12 mouse cellular contexts compared by ENCODE assay signal in genomic region chr1:118689830-118690229, GRCm38 (mm10).
DNase-seq lines count a peak whose midpoint lies in the region; ATAC-seq and TF ChIP-seq lines count a peak whose summit lies in the region.
"Had no signal": no experiment of that assay in that cellular context is flagged by ENCODE, and none has a peak within 500 bp of the region (broad histone marks: within the 10 kb centered on the region; RNA-seq: fewer than 3 reads in every experiment).

No protein-coding gene starts in this region.

- no peak overlapping the region for H3K4me3 ChIP-seq in heart, postnatal 0 days (ENCODE audit: low read depth, low read length)
- no peak overlapping the region for H3K4me3 ChIP-seq in intestine, embryonic 15.5 days (replicated peaks)
- H3K4me3 ChIP-seq: hindbrain, embryonic 15.5 days; midbrain, embryonic 10.5 days had no signal

- no peak for TF ChIP-seq EP300 in heart, postnatal 0 days (IDR thresholded peaks at IDR 0.05; ENCODE audit: low read depth)

- TF ChIP-seq CTCF in heart, postnatal 0 days (IDR thresholded peaks at IDR 0.05; ENCODE audit: low read depth) = no peak

- H3K27ac ChIP-seq in heart, postnatal 0 days (ENCODE audit: low read depth) = no peak overlapping the region
- no peak overlapping the region for H3K27ac ChIP-seq in intestine, embryonic 15.5 days
- H3K27ac ChIP-seq: hindbrain, embryonic 15.5 days; midbrain, embryonic 10.5 days had no signal

- DNase-seq in adrenal gland, adult 8-10 months = peak; percentile 7
- no peak for DNase-seq in adrenal gland, postnatal 25 days
- peak; percentile 15 for DNase-seq in heart, postnatal 0 days (ENCODE audit: low spot score)
- DNase-seq in heart, postnatal 25 days (ENCODE audit: low spot score) = no peak
- peak; percentile 83 for DNase-seq in lung, postnatal 36 days
- DNase-seq in c-Kit-positive CD71-positive TER-119-positive erythroid progenitor cells, embryonic 14.5 days (ENCODE audit: low spot score) = no peak
- no peak for DNase-seq in ovary, postnatal 36 days (ENCODE audit: low spot score)
- DNase-seq: cerebellum, adult 18-20 months; thymus, adult 2 months had no signal

- 0 out of 2 replicates have a peak, but pooled peaks cover 6% of the 10 kb centered on the region for H3K4me1 ChIP-seq in heart, postnatal 0 days (ENCODE audit: control insufficient read depth, insufficient read depth)
- no peaks in the 10 kb centered on the region for H3K4me1 ChIP-seq in intestine, embryonic 15.5 days (replicated peaks)
- H3K4me1 ChIP-seq: hindbrain, embryonic 15.5 days had no signal

- 23% methylated on average over 5 of the region's 5 CpGs for WGBS in heart, postnatal 0 days
- 55% methylated on average over 5 of the region's 5 CpGs for WGBS in intestine, embryonic 15.5 days

- no peaks in the 10 kb centered on the region for H3K36me3 ChIP-seq in heart, postnatal 0 days (replicated peaks; ENCODE audit: control insufficient read depth, insufficient read depth, low read length)
- H3K36me3 ChIP-seq in intestine, embryonic 15.5 days = no peaks in the 10 kb centered on the region
- H3K36me3 ChIP-seq: hindbrain, embryonic 15.5 days; midbrain, embryonic 10.5 days had no signal

- no peak overlapping the region for H3K9ac ChIP-seq in heart, postnatal 0 days (replicated peaks; ENCODE audit: low read depth, low read length)
- no peak overlapping the region for H3K9ac ChIP-seq in intestine, embryonic 15.5 days
- H3K9ac ChIP-seq: hindbrain, embryonic 15.5 days had no signal

- no peaks in the 10 kb centered on the region for H3K27me3 ChIP-seq in heart, postnatal 0 days (ENCODE audit: control insufficient read depth, insufficient read depth, low read length)
- no peaks in the 10 kb centered on the region for H3K27me3 ChIP-seq in intestine, embryonic 15.5 days (replicated peaks)
- H3K27me3 ChIP-seq: hindbrain, embryonic 15.5 days had no signal

- no peak overlapping the region for H3K4me2 ChIP-seq in heart, postnatal 0 days (ENCODE audit: low read depth, low read length)
- no peak overlapping the region for H3K4me2 ChIP-seq in intestine, embryonic 15.5 days (replicated peaks)
- H3K4me2 ChIP-seq: hindbrain, embryonic 15.5 days had no signal

- intact Hi-C loops in heart, postnatal 25 days (cut with DNase I) = no loop called here

- H3K9me3 ChIP-seq in heart, postnatal 0 days (replicated peaks; ENCODE audit: control insufficient read depth, low read length) = no peaks in the 10 kb centered on the region
- H3K9me3 ChIP-seq in intestine, embryonic 15.5 days = no peaks in the 10 kb centered on the region
- H3K9me3 ChIP-seq: hindbrain, embryonic 15.5 days; midbrain, embryonic 10.5 days had no signal

- ATAC-seq in heart, postnatal 0 days (ENCODE audit: insufficient read depth, low read depth) = peak; percentile 67
- peak; percentile 78 for ATAC-seq in intestine, embryonic 15.5 days

Comparison
In these comparisons a context has a peak if more than half of its experiments do, and no peak if none do; other contexts are left out.
1. DNase-seq: peak in adrenal gland, adult 8-10 months (single experiment), heart, postnatal 0 days (single experiment) and lung, postnatal 36 days (single experiment); none in adrenal gland, postnatal 25 days (single experiment), heart, postnatal 25 days (single experiment), c-Kit-positive CD71-positive TER-119-positive erythroid progenitor cells, embryonic 14.5 days (single experiment) and ovary, postnatal 36 days (single experiment).